Mouse (Mus musculus): Measurements from ENCODE around the gene Aifm3. TPM values are rescaled to one million over a fixed set of nuclear protein-coding genes. Genes with fewer than 3 reads are reported as not detected.

Aifm3 gene
- polyA plus RNA-seq, 1 experiment from 2014 or later, result 4.4 TPM

DNA sequence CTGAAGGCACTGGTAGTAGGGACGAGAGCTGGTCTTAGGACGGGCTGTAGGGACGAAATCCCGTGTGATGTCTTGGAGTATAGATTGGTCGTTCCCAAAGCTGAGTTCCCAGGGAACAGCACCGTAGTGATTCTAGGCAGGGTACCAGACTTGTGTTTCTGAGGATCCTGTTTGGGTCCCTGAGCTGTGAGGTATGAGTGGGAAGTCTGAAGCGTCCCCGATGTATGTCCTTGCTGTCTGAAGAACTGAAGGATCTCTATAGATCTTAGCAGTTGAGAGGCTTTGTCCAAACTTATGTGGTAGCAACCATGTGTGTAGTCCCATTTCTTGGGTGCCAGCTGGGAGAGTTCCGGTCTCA is 19.8 kb downstream of the Aifm3 start:
- H3K9ac ChIP-seq (replicated peaks; ENCODE audit: low read length), result peak overlapping the region; percentile 84
- H3K4me3 ChIP-seq (replicated peaks; ENCODE audit: low read depth, low read length), result peak overlapping the region; percentile 83
- DNase-seq (no peak), ATAC-seq (ENCODE audit: low FRiP score, low TSS enrichment) (no peak)
- H3K27me3 ChIP-seq (ENCODE audit: control insufficient read depth, insufficient read depth, low read length), result no peaks in the 10 kb centered on the region
- WGBS, result 15% methylated on average over 9 of the region's 9 CpGs
- peak overlapping the region; percentile 85 for H3K4me2 ChIP-seq (ENCODE audit: low read length)
- H3K27ac ChIP-seq (replicated peaks; ENCODE audit: low read depth, low read length), result peak overlapping the region; percentile 92
- H3K4me1 ChIP-seq (ENCODE audit: control insufficient read depth, insufficient read depth, low read length), result peaks cover 18% of the 10 kb centered on the region
- peaks cover 27% of the 10 kb centered on the region for H3K36me3 ChIP-seq (ENCODE audit: control insufficient read depth, insufficient read depth, low read length)
- no peaks in the 10 kb centered on the region for H3K9me3 ChIP-seq (ENCODE audit: control insufficient read depth, low read length)

DNA sequence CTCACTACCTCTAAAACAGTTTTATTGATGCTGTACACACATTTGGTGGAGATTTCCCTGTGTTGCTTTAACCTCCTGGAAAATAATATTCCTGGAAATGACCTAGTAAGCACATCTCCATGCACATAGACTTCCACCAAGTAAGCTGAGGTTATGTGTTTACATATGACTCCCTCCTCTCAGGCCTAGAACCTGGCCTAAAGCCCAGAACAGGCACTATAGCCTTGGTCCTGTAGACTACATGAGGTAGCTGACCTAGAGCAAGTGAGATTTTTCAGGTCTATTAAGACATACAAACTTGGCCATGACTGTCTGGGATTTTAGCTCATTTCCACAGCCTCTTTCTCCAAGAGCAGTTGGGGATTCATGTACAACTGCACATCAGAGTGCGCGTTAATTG is 20.7 kb downstream of the Aifm3 start:
- 98% methylated on average over 2 of the region's 2 CpGs for WGBS
- ATAC-seq (ENCODE audit: low FRiP score, low TSS enrichment) (no peak), DNase-seq (no peak)
- Histone ChIP-seq H3K4me3 (replicated peaks; ENCODE audit: low read depth, low read length) (peak overlapping the region; percentile 83), H3K9me3 (ENCODE audit: control insufficient read depth, low read length) (no peaks in the 10 kb centered on the region), H3K36me3 (ENCODE audit: control insufficient read depth, insufficient read depth, low read length) (peaks cover 33% of the 10 kb centered on the region), H3K4me1 (ENCODE audit: control insufficient read depth, insufficient read depth, low read length) (peaks cover 18% of the 10 kb centered on the region), H3K4me2 (ENCODE audit: low read length) (peak overlapping the region; percentile 85), H3K9ac (replicated peaks; ENCODE audit: low read length) (no peak overlapping the region; the same call in 1 of the 2 replicates), H3K27ac (replicated peaks; ENCODE audit: low read depth, low read length) (no peak overlapping the region), H3K27me3 (ENCODE audit: control insufficient read depth, insufficient read depth, low read length) (no peaks in the 10 kb centered on the region)

GRCm38 (mm10) chr16:17510686-17511085 is 21.3 kb downstream of the Aifm3 start:
- DNase-seq (no peak), ATAC-seq (ENCODE audit: low FRiP score, low TSS enrichment) (no peak)
- Histone ChIP-seq H3K27me3 (ENCODE audit: control insufficient read depth, insufficient read depth, low read length) (no peaks in the 10 kb centered on the region), H3K9ac (replicated peaks; ENCODE audit: low read length) (no peak overlapping the region), H3K4me2 (ENCODE audit: low read length) (no peak overlapping the region), H3K4me1 (ENCODE audit: control insufficient read depth, insufficient read depth, low read length) (peaks cover 18% of the 10 kb centered on the region), H3K4me3 (replicated peaks; ENCODE audit: low read depth, low read length) (no peak overlapping the region), H3K27ac (replicated peaks; ENCODE audit: low read depth, low read length) (no peak overlapping the region), H3K36me3 (ENCODE audit: control insufficient read depth, insufficient read depth, low read length) (peaks cover 38% of the 10 kb centered on the region), H3K9me3 (ENCODE audit: control insufficient read depth, low read length) (no peaks in the 10 kb centered on the region)
- 98% methylated on average over 2 of the region's 2 CpGs for WGBS

DNA sequence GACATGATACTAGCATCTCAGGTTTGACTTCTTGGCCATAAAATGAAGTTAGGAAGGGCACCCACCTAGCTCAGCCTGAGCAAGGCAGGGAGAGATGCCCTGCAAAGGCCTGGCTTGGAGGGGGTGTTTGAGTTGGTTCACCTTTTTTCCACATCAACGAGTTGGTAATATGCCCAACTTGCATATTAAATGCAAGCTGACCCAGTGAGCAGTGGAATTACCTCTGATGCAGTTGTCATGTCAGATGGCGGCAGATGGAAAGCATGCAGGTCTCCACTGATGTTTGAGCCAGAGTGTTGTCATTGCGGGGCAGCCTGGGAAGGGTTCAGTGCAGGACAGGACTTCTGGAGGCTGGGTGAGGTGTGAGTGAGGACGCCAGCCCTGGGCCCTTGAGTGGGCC is 22.0 kb downstream of the Aifm3 start:
- no peak for DNase-seq

GRCm38 (mm10) chr16:17518910-17519309 is 29.5 kb downstream of the Aifm3 start:
- no peaks in the 10 kb centered on the region for H3K9me3 ChIP-seq (ENCODE audit: control insufficient read depth, low read length)
- peaks cover 92% of the 10 kb centered on the region for H3K36me3 ChIP-seq (ENCODE audit: control insufficient read depth, insufficient read depth, low read length)
- DNase-seq (no peak), ATAC-seq (ENCODE audit: low FRiP score, low TSS enrichment) (no peak)
- H3K4me1 ChIP-seq (ENCODE audit: control insufficient read depth, insufficient read depth, low read length), result no peaks in the 10 kb centered on the region
- H3K4me2 ChIP-seq (ENCODE audit: low read length), result no peak overlapping the region
- H3K9ac ChIP-seq (replicated peaks; ENCODE audit: low read length), result no peak overlapping the region
- H3K27me3 ChIP-seq (ENCODE audit: control insufficient read depth, insufficient read depth, low read length), result no peaks in the 10 kb centered on the region
- H3K4me3 ChIP-seq (replicated peaks; ENCODE audit: low read depth, low read length), result no peak overlapping the region
- H3K27ac ChIP-seq (replicated peaks; ENCODE audit: low read depth, low read length), result no peak overlapping the region
- 86% methylated on average over 2 of the region's 2 CpGs for WGBS

More for the DNA sequence above, 22.0 kb downstream of the Aifm3 start:
- no peak overlapping the region for H3K4me2 ChIP-seq (ENCODE audit: low read length)
- no peaks in the 10 kb centered on the region for H3K9me3 ChIP-seq (ENCODE audit: control insufficient read depth, low read length)
- no peak overlapping the region for H3K4me3 ChIP-seq (replicated peaks; ENCODE audit: low read depth, low read length)
- H3K27me3 ChIP-seq (ENCODE audit: control insufficient read depth, insufficient read depth, low read length), result no peaks in the 10 kb centered on the region
- peaks cover 18% of the 10 kb centered on the region for H3K4me1 ChIP-seq (ENCODE audit: control insufficient read depth, insufficient read depth, low read length)
- H3K9ac ChIP-seq (replicated peaks; ENCODE audit: low read length), result no peak overlapping the region; the same call in 1 of the 2 replicates
- peaks cover 45% of the 10 kb centered on the region for H3K36me3 ChIP-seq (ENCODE audit: control insufficient read depth, insufficient read depth, low read length)
- 95% methylated on average over 4 of the region's 4 CpGs for WGBS
- no peak overlapping the region for H3K27ac ChIP-seq (replicated peaks; ENCODE audit: low read depth, low read length)
- ATAC-seq (ENCODE audit: low FRiP score, low TSS enrichment), result no peak

DNA sequence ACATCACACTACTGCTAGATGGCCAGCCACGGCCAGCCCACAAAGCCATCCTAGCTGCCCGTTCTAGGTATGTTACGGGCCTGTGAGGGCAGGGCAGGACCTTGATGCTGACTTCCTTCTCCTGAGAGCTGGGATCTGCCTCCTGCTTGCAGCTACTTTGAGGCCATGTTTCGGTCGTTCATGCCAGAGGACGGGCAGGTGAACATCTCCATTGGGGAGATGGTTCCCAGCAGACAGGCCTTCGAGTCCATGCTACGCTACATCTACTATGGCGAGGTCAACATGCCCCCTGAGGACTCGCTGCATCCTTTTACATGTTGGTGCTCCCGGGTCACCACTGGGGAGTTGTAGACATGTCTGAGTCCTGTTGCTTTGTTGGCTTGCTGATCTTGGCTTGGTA is 34.7 kb downstream of the Aifm3 start:
- Histone ChIP-seq H3K27me3 (ENCODE audit: control insufficient read depth, insufficient read depth, low read length) (no peaks in the 10 kb centered on the region), H3K36me3 (ENCODE audit: control insufficient read depth, insufficient read depth, low read length) (peaks cover 94% of the 10 kb centered on the region), H3K9me3 (ENCODE audit: control insufficient read depth, low read length) (no peaks in the 10 kb centered on the region), H3K27ac (replicated peaks; ENCODE audit: low read depth, low read length) (no peak overlapping the region), H3K4me2 (ENCODE audit: low read length) (no peak overlapping the region), H3K4me3 (replicated peaks; ENCODE audit: low read depth, low read length) (no peak overlapping the region), H3K4me1 (ENCODE audit: control insufficient read depth, insufficient read depth, low read length) (no peaks in the 10 kb centered on the region), H3K9ac (replicated peaks; ENCODE audit: low read length) (no peak overlapping the region)
- DNase-seq (no peak), ATAC-seq (ENCODE audit: low FRiP score, low TSS enrichment) (no peak)
- 93% methylated on average over 11 of the region's 11 CpGs for whole genome bisulfite sequencing

- Histone ChIP-seq H3K4me1 (ENCODE audit: control insufficient read depth, insufficient read depth, low read length) (peaks cover 8% of the 10 kb centered on the region), H3K27ac (replicated peaks; ENCODE audit: low read depth, low read length) (no peak overlapping the region), H3K4me2 (ENCODE audit: low read length) (no peak overlapping the region), H3K9me3 (ENCODE audit: control insufficient read depth, low read length) (no peaks in the 10 kb centered on the region), H3K27me3 (ENCODE audit: control insufficient read depth, insufficient read depth, low read length) (no peaks in the 10 kb centered on the region), H3K4me3 (replicated peaks; ENCODE audit: low read depth, low read length) (no peak overlapping the region), H3K36me3 (ENCODE audit: control insufficient read depth, insufficient read depth, low read length) (peaks cover 80% of the 10 kb centered on the region), H3K9ac (replicated peaks; ENCODE audit: low read length) (no peak overlapping the region)
- ATAC-seq (ENCODE audit: low FRiP score, low TSS enrichment), result no peak
- DNase-seq, result no peak
- 89% methylated on average over 3 of the region's 3 CpGs for WGBS
These were observed 36.1 kb downstream of the Aifm3 start for GRCm38 (mm10) chr16:17525524-17525923.

DNA sequence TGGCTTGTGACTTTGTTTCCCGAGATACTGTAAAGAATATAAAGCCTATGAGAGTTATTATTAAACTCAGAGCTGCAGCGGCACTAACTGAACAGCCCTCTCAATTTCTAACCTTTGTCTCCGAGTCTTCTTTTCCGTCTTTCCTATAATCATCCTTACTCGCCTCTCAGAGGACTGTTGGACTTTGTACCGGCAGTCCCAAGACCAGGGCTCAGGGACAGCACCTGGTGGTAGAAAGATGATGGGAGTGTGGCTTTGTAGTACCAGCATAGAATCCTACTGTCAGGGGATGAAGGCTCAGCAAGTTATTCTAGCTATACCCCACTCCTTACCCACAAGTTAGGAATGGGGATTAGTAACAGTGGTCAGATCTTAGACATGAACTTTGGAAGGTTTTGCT is 36.8 kb downstream of the Aifm3 start:
- WGBS, result 94% methylated on average over 6 of the region's 6 CpGs

DNA sequence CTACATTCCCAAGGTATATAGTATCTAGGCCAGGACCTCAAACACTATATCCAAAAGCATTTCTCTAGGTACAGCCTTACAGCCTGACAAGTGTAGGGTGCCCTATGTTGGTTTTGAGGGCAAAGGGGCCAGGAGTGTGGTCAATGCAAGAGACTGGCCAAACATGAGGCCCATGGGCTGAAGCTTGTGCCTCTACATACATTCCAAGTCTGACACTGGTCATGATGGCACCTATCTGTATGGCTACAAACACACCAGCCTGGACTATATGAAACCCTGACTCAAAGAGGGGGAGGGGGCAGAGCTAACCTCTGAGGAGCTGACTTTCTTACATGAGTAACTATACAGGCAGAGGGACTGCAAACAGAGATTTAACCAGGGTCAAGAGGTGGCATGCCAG is 38.2 kb downstream of the Aifm3 start:
- Histone ChIP-seq H3K4me1 (ENCODE audit: control insufficient read depth, insufficient read depth, low read length) (peaks cover 14% of the 10 kb centered on the region), H3K9me3 (ENCODE audit: control insufficient read depth, low read length) (no peaks in the 10 kb centered on the region), H3K27ac (replicated peaks; ENCODE audit: low read depth, low read length) (no peak overlapping the region), H3K4me2 (ENCODE audit: low read length) (no peak overlapping the region), H3K9ac (replicated peaks; ENCODE audit: low read length) (no peak overlapping the region), H3K36me3 (ENCODE audit: control insufficient read depth, insufficient read depth, low read length) (peaks cover 59% of the 10 kb centered on the region), H3K4me3 (replicated peaks; ENCODE audit: low read depth, low read length) (no peak overlapping the region), H3K27me3 (ENCODE audit: control insufficient read depth, insufficient read depth, low read length) (no peaks in the 10 kb centered on the region)
- ATAC-seq (ENCODE audit: low FRiP score, low TSS enrichment) (no peak), DNase-seq (no peak)

More for the DNA sequence above, 36.8 kb downstream of the Aifm3 start:
- no peak for DNase-seq
- Histone ChIP-seq H3K9me3 (ENCODE audit: control insufficient read depth, low read length) (no peaks in the 10 kb centered on the region), H3K27ac (replicated peaks; ENCODE audit: low read depth, low read length) (no peak overlapping the region), H3K4me3 (replicated peaks; ENCODE audit: low read depth, low read length) (no peak overlapping the region), H3K36me3 (ENCODE audit: control insufficient read depth, insufficient read depth, low read length) (peaks cover 73% of the 10 kb centered on the region), H3K9ac (replicated peaks; ENCODE audit: low read length) (no peak overlapping the region), H3K4me2 (ENCODE audit: low read length) (no peak overlapping the region), H3K4me1 (ENCODE audit: control insufficient read depth, insufficient read depth, low read length) (peaks cover 8% of the 10 kb centered on the region), H3K27me3 (ENCODE audit: control insufficient read depth, insufficient read depth, low read length) (no peaks in the 10 kb centered on the region)
- ATAC-seq (ENCODE audit: low FRiP score, low TSS enrichment), result no peak
